In the genomic region with DNA sequence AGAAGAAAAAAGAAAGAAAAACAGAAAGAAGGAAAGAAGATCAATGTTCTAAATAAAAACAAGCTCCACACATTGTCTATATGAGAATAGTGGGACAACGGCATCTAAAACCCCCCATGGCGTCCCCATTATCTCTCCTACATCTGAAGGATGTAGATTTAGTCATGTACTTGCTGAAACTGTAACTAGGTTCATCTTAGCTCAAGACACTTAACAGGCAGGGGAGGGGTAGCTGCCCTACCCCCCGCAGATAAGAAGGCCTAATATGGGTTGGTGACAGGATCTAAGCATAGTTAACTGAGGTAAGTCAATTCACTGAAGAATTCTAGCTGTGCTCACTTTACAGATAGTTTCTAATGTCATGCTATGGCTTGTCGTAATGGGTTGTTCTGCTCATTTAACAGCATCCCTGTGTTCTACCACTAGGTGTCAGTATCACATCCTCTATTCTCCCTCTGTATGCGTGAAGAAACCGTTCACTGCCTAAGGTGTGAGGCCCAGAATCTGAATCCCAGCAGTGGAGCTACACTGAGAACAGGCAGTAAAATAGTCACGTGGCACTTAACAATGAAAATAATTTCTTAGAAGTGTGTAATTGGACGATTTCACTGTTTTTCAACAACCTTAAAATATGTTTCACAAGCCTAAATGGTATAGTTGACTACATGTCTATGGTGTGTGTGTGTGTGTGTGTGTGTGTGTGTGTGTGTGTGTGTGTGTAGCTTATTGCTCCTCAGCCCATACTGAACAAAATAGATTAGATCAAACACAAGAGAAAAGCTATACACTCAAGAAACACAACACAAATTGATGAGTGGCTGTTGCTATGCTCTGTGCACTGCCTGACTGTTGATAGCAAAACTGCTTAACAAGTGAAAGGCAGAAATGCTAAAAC, we compare ENCODE assay signal across 8 mouse cellular contexts. TPM values are rescaled to one million over a fixed set of nuclear protein-coding genes. Genes with fewer than 3 reads are reported as not detected.
DNase-seq lines count a peak whose midpoint lies in the region; ATAC-seq and TF ChIP-seq lines count a peak whose summit lies in the region.

No protein-coding gene starts in this region.

- DNase-seq in cerebellum, adult 18-20 months, result peak; percentile 11 to 12
- DNase-seq in cerebellum, adult 11 months, result no peak
- peak; percentile 83 for DNase-seq in ES-CJ7 (ENCODE audit: low read depth, low spot score)
- peak; percentile 52 to 60 for DNase-seq in heart, postnatal 10 days
- DNase-seq in layer of hippocampus, adult 2 months (ENCODE audit: low spot score in 2 of 2), result peak; percentile 33 to 52
- peak; percentile 78 for DNase-seq in mesoderm, embryonic 11.5 days (ENCODE audit: low read depth, low spot score)
- DNase-seq in stomach, postnatal 0 days (ENCODE audit: low spot score), result no peak

- TF ChIP-seq POLR2A in cortical plate, adult 2 months (IDR thresholded peaks at IDR 0.05; ENCODE audit: extremely low read depth, insufficient read depth, low read length), result no peak

- TF ChIP-seq CTCF in cortical plate, adult 2 months (IDR thresholded peaks at IDR 0.05; ENCODE audit: extremely low read depth, insufficient read depth, low read length), result peak; percentile 65
- TF ChIP-seq CTCF in layer of hippocampus, adult 2 months (conservative IDR thresholded peaks at IDR 0.05), result peak; percentile 94
- TF ChIP-seq CTCF in stomach, postnatal 0 days (IDR thresholded peaks at IDR 0.05; ENCODE audit: low read depth), result peak; percentile 88

- WGBS in stomach, postnatal 0 days, result 12% methylated on average over 8 of the region's 8 CpGs

- H3K27ac ChIP-seq in cortical plate, adult 2 months (ENCODE audit: insufficient read depth, low read length), result no peak overlapping the region
- H3K27ac ChIP-seq in layer of hippocampus, adult 2 months, result no peak overlapping the region
- no peak overlapping the region for H3K27ac ChIP-seq in stomach, postnatal 0 days (replicated peaks)

- no peak for TF ChIP-seq EP300 in stomach, postnatal 0 days (optimal IDR thresholded peaks at IDR 0.05)

- H3K4me1 ChIP-seq in cortical plate, adult 2 months (ENCODE audit: control insufficient read depth, insufficient read depth, low read length), result no peaks in the 10 kb centered on the region
- no peaks in the 10 kb centered on the region for H3K4me1 ChIP-seq in stomach, postnatal 0 days (replicated peaks; ENCODE audit: control insufficient read depth, insufficient read depth)

- ATAC-seq in stomach, postnatal 0 days (ENCODE audit: low FRiP score, low TSS enrichment), result peak; percentile 76

- intact Hi-C loops in heart, postnatal 10 days (cut with DNase I), result loop anchor here (2.0 to 10.0 kb wide), 2 partner anchors 185 to 279 kb away; no protein-coding TSS in a partner anchor

- no peaks in the 10 kb centered on the region for H3K27me3 ChIP-seq in stomach, postnatal 0 days (ENCODE audit: control insufficient read depth, insufficient read depth, low read length)

- no peak overlapping the region for H3K4me3 ChIP-seq in cortical plate, adult 2 months (ENCODE audit: insufficient read depth, low read length)
- H3K4me3 ChIP-seq in layer of hippocampus, adult 2 months, result no peak overlapping the region
- H3K4me3 ChIP-seq in stomach, postnatal 0 days (ENCODE audit: low read depth, low read length), result no peak overlapping the region

- no peaks in the 10 kb centered on the region for H3K9me3 ChIP-seq in stomach, postnatal 0 days (ENCODE audit: control insufficient read depth, low read length)

- H3K4me2 ChIP-seq in stomach, postnatal 0 days (replicated peaks; ENCODE audit: low read depth), result no peak overlapping the region

- H3K9ac ChIP-seq in stomach, postnatal 0 days (ENCODE audit: low read length), result no peak overlapping the region

- no peaks in the 10 kb centered on the region for H3K36me3 ChIP-seq in stomach, postnatal 0 days (ENCODE audit: control insufficient read depth, insufficient read depth, low read length)

RNA-seq across cellular contexts. Expression of a gene that starts 23.7 kb away (rescaled TPM):
- 2.4 and 2.7 TPM in 2 replicates for polyA plus RNA-seq in cortical plate, adult 2 months (2012; rRNA removed)
- total RNA-seq in heart, postnatal 10 days (2021), result 1 to 10 TPM; 1.8 to 2.5 TPM
- total RNA-seq in layer of hippocampus, adult 2 months (2021), result 1 to 10 TPM; 1.9 to 2.1 TPM
- 1.5 and 1.8 TPM in 2 replicates for polyA plus RNA-seq in stomach, postnatal 0 days (2015; fragmentation: Nextera tagmentation; extraction: Ambion mirVana)

RNA-seq across cellular contexts. Expression of a gene that starts 48.9 kb away (rescaled TPM):
- polyA plus RNA-seq in cortical plate, adult 2 months (2012; rRNA removed), result 0.21 and 0.23 TPM in 2 replicates
- total RNA-seq in heart, postnatal 10 days (2021), result under 1 TPM; 0.32 to 0.38 TPM
- total RNA-seq in layer of hippocampus, adult 2 months (2021), result under 1 TPM; 0.10 TPM
- polyA plus RNA-seq in stomach, postnatal 0 days (2015; fragmentation: Nextera tagmentation; extraction: Ambion mirVana), result 0.05 and 0.06 TPM in 2 replicates

Comparison
In these comparisons a context has a peak if more than half of its experiments do, and no peak if none do; other contexts are left out.
1. DNase-seq: peak in cerebellum, adult 18-20 months (2 of 2), ES-CJ7 (single experiment), heart, postnatal 10 days (2 of 2), layer of hippocampus, adult 2 months (2 of 2) and mesoderm, embryonic 11.5 days (single experiment); none in cerebellum, adult 11 months (single experiment) and stomach, postnatal 0 days (single experiment).
2. Peak in every context shown above with its lines, with median percentiles within 50 percentile points of each other: CTCF ChIP-seq.